Mouse (Mus musculus) embryonic facial prominence, embryonic 11.5 days (tissue): ENCODE results near the gene Cdk17. TPM values are rescaled to one million over a fixed set of nuclear protein-coding genes. Genes with fewer than 3 reads are reported as not detected.

Experiments
- ATAC-seq: fragments of 200-750 bp; cut with Nextera tagmentation; replicated peaks from 2 replicates; pipeline ENCODE4 v1.8.0; 2017; ENCODE audit warnings: low read depth; ENCODE audit not compliant: insufficient number of reproducible peaks, low FRiP score, low TSS enrichment
- DNase-seq: peaks from one replicate; pipeline ENCODE4 v3.0.0-alpha.2; 2015; ENCODE audit warnings: low spot score
- H3K27ac ChIP-seq: fragments of 300-500 bp; sonication (generic); replicated peaks from 2 replicates; pipeline ENCODE4 v1.5.1; 2014; ENCODE audit warnings: mild to moderate bottlenecking, low read depth, low read length, control low read depth
- H3K27me3 ChIP-seq: fragments of 300-500 bp; sonication (generic); 2 replicates; pipeline ENCODE4 v1.6.1; 2014; ENCODE audit warnings: mild to moderate bottlenecking, low read length, moderate library complexity, mixed read lengths; ENCODE audit not compliant: control insufficient read depth, insufficient read depth
- H3K36me3 ChIP-seq: fragments of 300-500 bp; sonication (generic); replicated peaks from 2 replicates; pipeline ENCODE4 v1.6.1; 2014; ENCODE audit warnings: low read depth, mild to moderate bottlenecking, low read length, moderate library complexity, mixed read lengths; ENCODE audit not compliant: control insufficient read depth, insufficient read depth
- H3K4me1 ChIP-seq: fragments of 300-500 bp; sonication (generic); 2 replicates; pipeline ENCODE4 v1.6.1; 2014; ENCODE audit warnings: low read length, mixed read lengths; ENCODE audit not compliant: control insufficient read depth, insufficient read depth
- H3K4me2 ChIP-seq: fragments of 300-500 bp; sonication (generic); 2 replicates; pipeline ENCODE4 v1.6.1; 2014; ENCODE audit warnings: low read depth, mild to moderate bottlenecking, control low read depth, low read length, moderate library complexity
- H3K4me3 ChIP-seq: fragments of 300-500 bp; sonication (generic); 2 replicates; pipeline ENCODE4 v1.5.1; 2014; ENCODE audit warnings: low read depth, low read length, control low read depth
- H3K9ac ChIP-seq: fragments of 300-500 bp; sonication (generic); replicated peaks from 2 replicates; pipeline ENCODE4 v1.6.1; 2014; ENCODE audit warnings: mild to moderate bottlenecking, control low read depth, low read length
- H3K9me3 ChIP-seq: fragments of 300-500 bp; sonication (generic); replicated peaks from 2 replicates; pipeline ENCODE4 v1.6.1; 2016; ENCODE audit warnings: mild to moderate bottlenecking, low read length, inconsistent platforms, mixed read lengths; ENCODE audit not compliant: control insufficient read depth
- WGBS: fragments of 180-500 bp; shearing (Covaris S2); extraction: QIAGEN DNeasy Blood & Tissue Kit; methylation state at CpG from one replicate; pipeline ENCODE4 v1.1.7; 2014; 5-methylcytosine and 5-hydroxymethylcytosine counted together
- polyA plus RNA-seq: library from polyadenylated mRNA; unstranded; fragments of >200 nt; fragmentation: Nextera tagmentation; extraction: Ambion mirVana; gene quantifications from 2 replicates; pipeline ENCODE4 v1.2.1, GENCODE M21; 2014

The Cdk17 gene
- polyA plus RNA-seq, 1 experiment from 2014 or later, result 27.8 TPM

DNA sequence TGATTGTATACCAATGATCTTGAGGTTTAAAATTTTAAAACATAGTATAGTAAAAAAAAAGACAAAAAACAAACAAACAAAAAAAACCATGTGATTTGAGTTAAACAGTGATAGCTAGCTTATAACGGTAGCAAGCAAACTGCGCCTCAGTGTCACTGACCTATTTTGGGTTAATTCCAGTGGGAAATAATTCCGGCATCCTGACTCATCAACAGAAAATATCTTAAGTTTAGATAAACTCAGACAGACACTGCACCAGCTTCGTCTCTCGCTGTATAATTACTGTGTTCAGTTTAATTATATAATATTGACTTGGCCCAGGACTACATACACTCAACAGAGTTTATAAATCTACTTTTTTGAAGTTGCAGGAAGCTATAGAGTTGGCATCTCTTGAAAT lies 71.2 kb downstream of the Cdk17 start:
- ATAC-seq (no peak), DNase-seq (no peak)
- Histone ChIP-seq H3K27ac (no peak overlapping the region), H3K4me2 (no peak overlapping the region), H3K9ac (no peak overlapping the region), H3K36me3 (no peaks in the 10 kb centered on the region), H3K4me1 (no peaks in the 10 kb centered on the region), H3K27me3 (no peaks in the 10 kb centered on the region), H3K9me3 (no peaks in the 10 kb centered on the region), H3K4me3 (no peak overlapping the region)
- 91% methylated on average over 5 of the region's 5 CpGs for WGBS

- H3K9me3 ChIP-seq, result no peaks in the 10 kb centered on the region
- no peak overlapping the region for H3K27ac ChIP-seq
- DNase-seq (no peak), ATAC-seq (no peak)
- H3K4me3 ChIP-seq, result no peak overlapping the region
- no peak overlapping the region for H3K9ac ChIP-seq
- no peaks in the 10 kb centered on the region; the same call in 1 of the 2 replicates for H3K36me3 ChIP-seq
- WGBS, result 82% methylated on average over 6 of the region's 6 CpGs
- no peaks in the 10 kb centered on the region for H3K27me3 ChIP-seq
- no peak overlapping the region for H3K4me2 ChIP-seq
- H3K4me1 ChIP-seq, result no peaks in the 10 kb centered on the region
Observed at GRCm38 (mm10) chr10:93233665-93234194, 73.1 kb downstream of the Cdk17 start.

- no peak overlapping the region for H3K4me3 ChIP-seq
- peaks cover 3% of the 10 kb centered on the region for H3K36me3 ChIP-seq
- ATAC-seq (no peak), DNase-seq (no peak)
- H3K9me3 ChIP-seq, result no peaks in the 10 kb centered on the region
- no peak overlapping the region for H3K27ac ChIP-seq
- no peaks in the 10 kb centered on the region for H3K4me1 ChIP-seq
- no peak overlapping the region for H3K9ac ChIP-seq
- H3K4me2 ChIP-seq, result no peak overlapping the region
- 95% methylated on average over 9 of the region's 9 CpGs for WGBS
- H3K27me3 ChIP-seq, result no peaks in the 10 kb centered on the region
Observed at GRCm38 (mm10) chr10:93234692-93235091, 74.0 kb downstream of the Cdk17 start.

DNA sequence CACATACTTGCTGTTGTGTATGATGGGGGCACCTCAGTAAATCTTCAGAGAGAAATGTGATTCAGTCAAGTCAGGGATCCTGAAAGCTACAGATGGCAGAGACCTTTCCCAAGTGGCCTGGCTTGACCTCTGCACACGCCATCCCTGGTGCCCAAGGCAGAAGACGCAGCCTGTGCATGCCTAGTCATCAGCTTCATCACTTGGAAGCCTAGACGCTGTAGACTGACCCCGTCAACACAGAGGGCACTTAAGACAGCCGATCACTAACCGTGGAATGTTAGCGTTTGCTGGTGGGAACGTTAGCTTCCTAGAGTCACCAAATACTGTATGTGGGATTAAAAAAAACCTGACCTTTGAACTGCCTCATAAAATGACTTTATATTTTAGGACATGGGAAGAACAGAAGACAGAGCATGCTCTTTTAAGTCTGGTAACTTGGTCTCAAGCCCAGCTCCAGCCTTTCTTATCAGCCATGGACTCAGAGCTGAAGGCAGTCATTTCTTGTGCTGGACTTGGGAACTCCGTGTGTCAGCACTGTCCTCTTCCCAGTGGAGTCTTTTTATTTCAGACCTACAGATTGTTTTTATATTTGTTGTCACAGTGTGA lies 78.6 kb downstream of the Cdk17 start:
- DNase-seq, result no peak
- WGBS, result 61% methylated on average over 9 of the region's 9 CpGs
- H3K36me3 ChIP-seq, result peaks cover 3% of the 10 kb centered on the region

GRCm38 (mm10) chr10:93242208-93242607 lies 81.5 kb downstream of the Cdk17 start:
- no peak for ATAC-seq

More for the DNA sequence above, 78.6 kb downstream of the Cdk17 start:
- Histone ChIP-seq H3K27ac (no peak overlapping the region), H3K9me3 (no peaks in the 10 kb centered on the region), H3K27me3 (no peaks in the 10 kb centered on the region), H3K4me1 (no peaks in the 10 kb centered on the region), H3K4me3 (no peak overlapping the region), H3K4me2 (no peak overlapping the region), H3K9ac (no peak overlapping the region)
- no peak for ATAC-seq

GRCm38 (mm10) chr10:93242861-93243260 lies 82.2 kb downstream of the Cdk17 start:
- 11% methylated on average over 5 of the region's 5 CpGs for WGBS
- H3K4me3 ChIP-seq, result no peak overlapping the region
- no peaks in the 10 kb centered on the region for H3K4me1 ChIP-seq
- ATAC-seq (no peak), DNase-seq (peak; percentile 25)
- H3K9ac ChIP-seq, result no peak overlapping the region
- H3K4me2 ChIP-seq, result no peak overlapping the region
- H3K27me3 ChIP-seq, result no peaks in the 10 kb centered on the region
- H3K27ac ChIP-seq, result no peak overlapping the region
- no peaks in the 10 kb centered on the region for H3K9me3 ChIP-seq
- peaks cover 3% of the 10 kb centered on the region for H3K36me3 ChIP-seq

More at GRCm38 (mm10) chr10:93242208-93242607, 81.5 kb downstream of the Cdk17 start:
- Histone ChIP-seq H3K9ac (no peak overlapping the region), H3K4me3 (no peak overlapping the region), H3K36me3 (peaks cover 3% of the 10 kb centered on the region), H3K27ac (no peak overlapping the region), H3K9me3 (no peaks in the 10 kb centered on the region), H3K4me2 (no peak overlapping the region), H3K27me3 (no peaks in the 10 kb centered on the region), H3K4me1 (no peaks in the 10 kb centered on the region)
- no peak for DNase-seq
- WGBS, result 19% methylated on average over 3 of the region's 3 CpGs

- Histone ChIP-seq H3K27me3 (no peaks in the 10 kb centered on the region), H3K36me3 (peaks cover under 1% of the 10 kb centered on the region; the same call in 1 of the 2 replicates), H3K9ac (no peak overlapping the region), H3K9me3 (no peaks in the 10 kb centered on the region), H3K4me1 (no peaks in the 10 kb centered on the region), H3K4me2 (no peak overlapping the region), H3K27ac (no peak overlapping the region), H3K4me3 (no peak overlapping the region)
- no peak for ATAC-seq
- DNase-seq, result no peak
- 81% methylated on average over 10 of the region's 10 CpGs for WGBS
Observed at GRCm38 (mm10) chr10:93244209-93244705, 83.6 kb downstream of the Cdk17 start.

DNA sequence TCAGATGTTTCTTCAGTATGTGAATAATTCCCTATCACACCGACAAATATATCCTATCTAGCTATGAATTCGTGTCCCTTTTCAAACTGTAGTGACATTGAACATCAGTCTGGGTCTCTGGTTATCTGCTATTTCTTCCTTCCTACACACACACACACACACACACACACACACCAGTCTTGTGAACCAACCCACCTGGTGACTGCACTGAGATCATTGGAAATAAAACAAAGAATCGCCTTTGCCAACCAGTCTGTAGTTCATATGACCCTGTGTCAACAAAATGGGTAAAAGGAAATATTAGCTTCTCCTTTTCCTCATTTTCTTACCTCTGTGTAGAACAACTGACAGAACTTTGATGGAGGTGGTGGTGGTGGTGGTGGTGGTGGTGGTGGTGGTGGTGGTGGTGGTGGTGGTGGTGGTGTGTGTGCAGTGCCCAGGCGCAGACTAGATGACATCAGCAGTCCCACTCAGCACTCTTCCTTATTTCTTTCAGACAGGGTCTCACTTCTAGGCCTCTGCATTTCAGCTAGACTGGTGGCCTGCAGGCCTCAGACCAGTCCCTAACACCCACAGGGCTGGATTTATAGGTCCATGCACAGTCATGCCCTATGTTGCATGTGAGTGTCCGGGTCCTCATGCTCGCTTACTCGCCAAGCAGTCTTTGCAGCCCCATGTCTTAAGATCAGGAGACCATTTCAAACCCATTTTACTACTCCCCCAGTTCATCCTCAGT lies 85.7 kb downstream of the Cdk17 start:
- Histone ChIP-seq H3K36me3 (no peaks in the 10 kb centered on the region), H3K9me3 (no peaks in the 10 kb centered on the region), H3K9ac (no peak overlapping the region), H3K27me3 (no peaks in the 10 kb centered on the region), H3K4me1 (no peaks in the 10 kb centered on the region), H3K4me3 (no peak overlapping the region), H3K4me2 (no peak overlapping the region), H3K27ac (no peak overlapping the region)
- 94% methylated on average over 7 of the region's 7 CpGs for WGBS
- ATAC-seq (no peak), DNase-seq (no peak)
